Mouse (Mus musculus) kidney, postnatal 0 days (tissue): ENCODE data around the gene Ccdc63. TPM values are rescaled to one million over a fixed set of nuclear protein-coding genes. Genes with fewer than 3 reads are reported as not detected.
A peak's percentile ranks its signal among the peaks of the same experiment; 100 is the strongest.
"Not testable (repeated sequence)": the region's sequence is repeated elsewhere in the genome, so short reads cannot be mapped to it uniquely, and the experiment has no call there.

Experiments used
- ATAC-seq: fragments of 200-750 bp; cut with Nextera tagmentation; replicated peaks from 2 replicates; pipeline ENCODE4 v1.8.0; 2017; ENCODE audit warnings: low read depth, moderate number of reproducible peaks, moderate TSS enrichment, moderate library complexity; ENCODE audit not compliant: low FRiP score
- DNase-seq: peaks from one replicate; pipeline ENCODE4 v3.0.0-alpha.2; 2016; ENCODE audit warnings: low spot score
- H3K27ac ChIP-seq: fragments of 300-500 bp; sonication (generic); 2 replicates; pipeline ENCODE4 v1.5.1; 2014; ENCODE audit warnings: mild to moderate bottlenecking
- H3K27me3 ChIP-seq: fragments of 300-500 bp; sonication (generic); 2 replicates; pipeline ENCODE4 v1.6.1; 2014; ENCODE audit warnings: low read length, mixed read lengths; ENCODE audit not compliant: insufficient read depth
- H3K36me3 ChIP-seq: fragments of 300-500 bp; sonication (generic); 2 replicates; pipeline ENCODE4 v1.6.1; 2014; ENCODE audit warnings: low read length, mixed read lengths; ENCODE audit not compliant: insufficient read depth
- H3K4me1 ChIP-seq: fragments of 300-500 bp; sonication (generic); replicated peaks from 2 replicates; pipeline ENCODE4 v1.6.1; 2014; ENCODE audit warnings: antibody characterized with exemption, low read length, mixed read lengths; ENCODE audit not compliant: insufficient read depth
- H3K4me2 ChIP-seq: fragments of 300-500 bp; sonication (generic); 2 replicates; pipeline ENCODE4 v1.6.1; 2014; ENCODE audit warnings: mild to moderate bottlenecking, low read length, moderate library complexity, mixed read lengths
- H3K4me3 ChIP-seq: fragments of 300-500 bp; sonication (generic); replicated peaks from 2 replicates; pipeline ENCODE4 v1.5.1; 2014; ENCODE audit warnings: low read depth, low read length
- H3K9ac ChIP-seq: fragments of 300-500 bp; sonication (generic); 2 replicates; pipeline ENCODE4 v1.6.1; 2014; ENCODE audit warnings: low read depth, low read length
- H3K9me3 ChIP-seq: fragments of 300-500 bp; sonication (generic); replicated peaks from 2 replicates; pipeline ENCODE4 v1.6.1; 2016; ENCODE audit warnings: low read length, inconsistent platforms, mixed read lengths
- CTCF ChIP-seq: IDR thresholded peaks from 2 replicates; pipeline ENCODE4 v1.5.1; 2016; ENCODE audit warnings: antibody characterized with exemption, low read depth, mild to moderate bottlenecking, moderate library complexity
- WGBS: fragments of 180-500 bp; shearing (Covaris S2); extraction: QIAGEN DNeasy Blood & Tissue Kit; methylation state at CpG from one replicate; pipeline ENCODE4 v1.1.7; 2014; 5-methylcytosine and 5-hydroxymethylcytosine counted together
- polyA plus RNA-seq: library from polyadenylated mRNA; unstranded; fragments of >200 nt; fragmentation: Nextera tagmentation; extraction: Ambion mirVana; gene quantifications from 2 replicates; pipeline ENCODE4 v1.2.1, GENCODE M21; 2015

Gene Ccdc63
- polyA plus RNA-seq, 1 experiment from 2014 or later: not detected

GRCm38 (mm10) chr5:122154006-122154405 is 13.4 kb upstream of the Ccdc63 start:
- H3K4me3 ChIP-seq: no peak overlapping the region
- no peaks in the 10 kb centered on the region for H3K27me3 ChIP-seq
- ATAC-seq (no peak), DNase-seq (peak; percentile 46)
- no peak for TF ChIP-seq CTCF
- 15% methylated on average over 9 of the region's 14 CpGs for WGBS
- no peak overlapping the region for H3K9ac ChIP-seq
- no peak overlapping the region for H3K27ac ChIP-seq
- no peaks in the 10 kb centered on the region for H3K36me3 ChIP-seq
- H3K9me3 ChIP-seq: no peaks in the 10 kb centered on the region
- H3K4me2 ChIP-seq: peak overlapping the region; percentile 18; the same call in 1 of the 2 replicates
- H3K4me1 ChIP-seq: no peaks in the 10 kb centered on the region; the same call in 1 of the 2 replicates

GRCm38 (mm10) chr5:122152508-122152907 is 11.9 kb upstream of the Ccdc63 start:
- not testable (repeated sequence) for H3K27ac ChIP-seq, DNase-seq, H3K4me3 ChIP-seq, H3K4me1 ChIP-seq, H3K36me3 ChIP-seq, ATAC-seq, H3K4me2 ChIP-seq, H3K9ac ChIP-seq, H3K27me3 ChIP-seq, H3K9me3 ChIP-seq
- WGBS: 90% methylated on average over 5 of the region's 5 CpGs

- ATAC-seq (no peak), DNase-seq (no peak)
- no peak overlapping the region for H3K27ac ChIP-seq
- TF ChIP-seq CTCF: no peak
- no peak overlapping the region for H3K9ac ChIP-seq
- no peaks in the 10 kb centered on the region for H3K27me3 ChIP-seq
- H3K9me3 ChIP-seq: no peaks in the 10 kb centered on the region
- no peak overlapping the region for H3K4me3 ChIP-seq
- H3K4me2 ChIP-seq: no peak overlapping the region
- WGBS: 47% methylated on average over 4 of the region's 4 CpGs
- H3K4me1 ChIP-seq: no peaks in the 10 kb centered on the region
- H3K36me3 ChIP-seq: no peaks in the 10 kb centered on the region
Measured at GRCm38 (mm10) chr5:122149259-122149658, 8.6 kb upstream of the Ccdc63 start.

GRCm38 (mm10) chr5:122148107-122148506 is 7.5 kb upstream of the Ccdc63 start:
- no peaks in the 10 kb centered on the region for H3K36me3 ChIP-seq
- no peaks in the 10 kb centered on the region for H3K4me1 ChIP-seq
- ATAC-seq: no peak
- TF ChIP-seq CTCF: no peak
- no peak overlapping the region for H3K4me3 ChIP-seq
- H3K4me2 ChIP-seq: no peak overlapping the region
- H3K9ac ChIP-seq: no peak overlapping the region
- no peak for DNase-seq
- no peak overlapping the region for H3K27ac ChIP-seq
- H3K27me3 ChIP-seq: no peaks in the 10 kb centered on the region
- H3K9me3 ChIP-seq: no peaks in the 10 kb centered on the region
- whole genome bisulfite sequencing: 86% methylated on average over 1 of the region's 1 CpGs

- Histone ChIP-seq H3K36me3 (no peaks in the 10 kb centered on the region), H3K9me3 (no peaks in the 10 kb centered on the region), H3K4me3 (no peak overlapping the region), H3K27me3 (no peaks in the 10 kb centered on the region), H3K27ac (peak overlapping the region; percentile 78), H3K4me2 (no peak overlapping the region), H3K4me1 (no peaks in the 10 kb centered on the region), H3K9ac (no peak overlapping the region)
- no peak for TF ChIP-seq CTCF
- DNase-seq (no peak), ATAC-seq (no peak)
Measured at GRCm38 (mm10) chr5:122146609-122147008, 6.0 kb upstream of the Ccdc63 start.

- Histone ChIP-seq H3K4me2 (peak overlapping the region; percentile 29; the same call in 1 of the 2 replicates), H3K4me3 (no peak overlapping the region), H3K9me3 (no peaks in the 10 kb centered on the region), H3K36me3 (no peaks in the 10 kb centered on the region), H3K27me3 (no peaks in the 10 kb centered on the region), H3K9ac (no peak overlapping the region), H3K27ac (peak overlapping the region; percentile 78), H3K4me1 (no peaks in the 10 kb centered on the region)
- 15% methylated on average over 10 of the region's 10 CpGs for WGBS
- ATAC-seq (peak; percentile 60), DNase-seq (peak; percentile 87)
- no peak for TF ChIP-seq CTCF
Measured at GRCm38 (mm10) chr5:122146056-122146580, 5.5 kb upstream of the Ccdc63 start.
